Mouse (Mus musculus) subcutaneous adipose tissue, adult 2 months (tissue): ENCODE data around the gene Adck2. TPM values are rescaled to one million over a fixed set of nuclear protein-coding genes. Genes with fewer than 3 reads are reported as not detected.

ENCODE experiments used
- polyA plus RNA-seq: library from polyadenylated mRNA; depleted of rRNA; stranded (reverse); fragments of >200 nt; gene quantifications from 2 replicates; pipeline ENCODE4 v1.2.3, GENCODE M21; 2012; ENCODE audit warnings: low replicate concordance; rRNA removed

Adck2 gene
- 12.5 and 14.9 TPM in 2 replicates for polyA plus RNA-seq

GRCm38 (mm10) chr6:39573791-39574554, at the start of gene Adck2:
Adck2 (plus strand) TSS chr6:39573873.

GRCm38 (mm10) chr6:39557723-39558261, 15.9 kb upstream of the Adck2 start, which contains the start of gene Dennd2a:
Dennd2a (minus strand) TSS chr6:39557867.

GRCm38 (mm10) chr6:39585517-39585916, 11.8 kb downstream of the Adck2 start, which contains the start of gene Gm42420:
Gm42420 (plus strand) TSS chr6:39585753.

GRCm38 (mm10) chr6:39592401-39593214, 18.9 kb downstream of the Adck2 start, which contains the start of gene Ndufb2:
Ndufb2 (plus strand) TSS chr6:39592574.

Other genes with a start within 250 kb of the Adck2 start
- 17.0 and 33.0 TPM in 2 replicates for gene Slc37a3, start 196.2 kb upstream of the Adck2 start, polyA plus RNA-seq
- 0.92 and 3.4 TPM in 2 replicates for gene Rab19, start 192.7 kb upstream of the Adck2 start, polyA plus RNA-seq
- gene Mkrn1, start 153.4 kb upstream of the Adck2 start, polyA plus RNA-seq: 23.3 and 35.6 TPM in 2 replicates
- gene Dennd2a, start 16.0 kb upstream of the Adck2 start, polyA plus RNA-seq: 19.4 and 30.8 TPM in 2 replicates
- 0.28 and 0.33 TPM in 2 replicates for gene Gm42420, start 11.9 kb downstream of the Adck2 start, polyA plus RNA-seq
- gene Ndufb2, start 18.7 kb downstream of the Adck2 start, polyA plus RNA-seq: 308 and 324 TPM in 2 replicates
- gene Braf, start 151.6 kb downstream of the Adck2 start, polyA plus RNA-seq: 10.2 and 15.9 TPM in 2 replicates
- gene Mrps33, start 237.1 kb downstream of the Adck2 start, polyA plus RNA-seq: 103 and 105 TPM in 2 replicates